Mouse (Mus musculus) neural tube, embryonic 12.5 days (tissue): ENCODE measurements around the gene Haghl. TPM values are rescaled to one million over a fixed set of nuclear protein-coding genes. Genes with fewer than 3 reads are reported as not detected.

Experiments used
- ATAC-seq: fragments of 200-750 bp; cut with Nextera tagmentation; 2 replicates; pipeline ENCODE4 v1.8.0; 2017; ENCODE audit warnings: low read depth, mild to moderate bottlenecking, moderate TSS enrichment, moderate library complexity; ENCODE audit not compliant: low FRiP score
- H3K27ac ChIP-seq: fragments of 300-500 bp; sonication (generic); 2 replicates; pipeline ENCODE4 v1.5.1; 2016
- H3K27me3 ChIP-seq: fragments of 300-500 bp; sonication (generic); replicated peaks from 2 replicates; pipeline ENCODE4 v1.6.1; 2016; ENCODE audit warnings: mild to moderate bottlenecking
- H3K36me3 ChIP-seq: fragments of 300-500 bp; sonication (generic); 2 replicates; pipeline ENCODE4 v1.6.1; 2016; ENCODE audit warnings: mild to moderate bottlenecking
- H3K4me1 ChIP-seq: fragments of 300-500 bp; sonication (generic); 2 replicates; pipeline ENCODE4 v1.6.1; 2016
- H3K4me2 ChIP-seq: fragments of 300-500 bp; sonication (generic); replicated peaks from 2 replicates; pipeline ENCODE4 v1.6.1; 2016; ENCODE audit warnings: mild to moderate bottlenecking
- H3K4me3 ChIP-seq: fragments of 300-500 bp; sonication (generic); 2 replicates; pipeline ENCODE4 v1.5.1; 2016
- H3K9ac ChIP-seq: fragments of 300-500 bp; sonication (generic); 2 replicates; pipeline ENCODE4 v1.6.1; 2016; ENCODE audit warnings: mild to moderate bottlenecking
- H3K9me3 ChIP-seq: fragments of 300-500 bp; sonication (generic); 2 replicates; pipeline ENCODE4 v1.6.1; 2016; ENCODE audit warnings: mild to moderate bottlenecking
- WGBS: fragments of 180-500 bp; shearing (Covaris S2); methylation state at CpG from one replicate; pipeline ENCODE4 v1.1.7; 2016; 5-methylcytosine and 5-hydroxymethylcytosine counted together
- polyA plus RNA-seq: library from polyadenylated mRNA; unstranded; fragments of >200 nt; fragmentation: Nextera tagmentation; extraction: Ambion mirVana; gene quantifications from 2 replicates; pipeline ENCODE4 v1.2.1, GENCODE M21; 2016

Gene Haghl
- polyA plus RNA-seq, result 102 and 103 TPM in 2 replicates

- Histone ChIP-seq H3K9me3 (no peaks in the 10 kb centered on the region), H3K4me1 (peaks cover 20% of the 10 kb centered on the region), H3K27me3 (no peaks in the 10 kb centered on the region), H3K27ac (peak within 1 kb of the TSS; percentile 74), H3K4me3 (peak within 1 kb of the TSS; percentile 58), H3K9ac (peak within 1 kb of the TSS; percentile 54), H3K36me3 (peaks cover 61% of the 10 kb centered on the region), H3K4me2 (peak within 1 kb of the TSS; percentile 78)
- under 1% methylated on average over 23 of the region's 23 CpGs for WGBS
- peak; percentile 77 for ATAC-seq
These were observed at the start of gene Haghl for GRCm38 (mm10) chr17:25785281-25785745. Gene Haghl (minus strand): TSS chr17:25785673.

GRCm38 (mm10) chr17:25834595-25835222 is 49.2 kb upstream of the Haghl start:
- peak overlapping the region; percentile 95 for H3K4me2 ChIP-seq
- ATAC-seq, result no peak
- H3K9me3 ChIP-seq, result no peaks in the 10 kb centered on the region
- H3K27ac ChIP-seq, result no peak overlapping the region
- 89% methylated on average over 12 of the region's 12 CpGs for WGBS
- peak overlapping the region; percentile 79 for H3K4me3 ChIP-seq
- peaks cover 43% of the 10 kb centered on the region for H3K36me3 ChIP-seq
- peaks cover 78% of the 10 kb centered on the region for H3K4me1 ChIP-seq
- no peaks in the 10 kb centered on the region for H3K27me3 ChIP-seq
- peak overlapping the region; percentile 92 for H3K9ac ChIP-seq

DNA sequence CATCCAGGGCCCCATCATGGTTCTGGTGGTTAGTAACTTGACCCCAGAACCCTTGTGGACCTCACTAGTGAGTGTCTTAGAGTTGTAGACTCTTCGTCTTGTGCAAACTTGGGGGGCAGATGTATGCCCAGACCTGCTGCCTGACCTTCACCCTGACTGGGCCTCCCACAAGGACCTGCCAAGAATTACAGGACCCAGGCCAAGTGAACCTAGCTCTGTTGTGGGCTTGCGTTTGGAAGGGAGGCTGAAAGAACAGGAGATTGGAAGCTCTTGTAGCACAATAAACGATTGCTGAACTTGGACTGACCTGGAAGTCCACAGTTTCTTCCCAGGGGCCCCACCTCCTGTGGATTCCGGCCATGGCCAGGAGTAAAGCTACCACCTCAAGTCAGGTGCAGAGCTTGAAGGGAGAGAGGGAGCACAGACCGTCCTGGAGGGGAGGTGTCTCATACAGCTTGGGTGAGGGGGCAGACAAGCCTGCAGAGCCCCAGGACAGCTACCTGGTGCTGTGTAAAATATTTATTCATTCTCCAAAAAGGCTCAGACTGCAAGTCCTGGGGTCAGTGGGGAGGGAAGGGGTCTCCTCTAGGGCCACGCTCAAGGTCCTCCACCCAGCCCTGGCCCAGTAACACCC is 48.6 kb upstream of the Haghl start:
- Histone ChIP-seq H3K9ac (peak overlapping the region; percentile 92), H3K27me3 (no peaks in the 10 kb centered on the region), H3K4me3 (peak overlapping the region; percentile 79), H3K4me2 (peak overlapping the region; percentile 95), H3K27ac (peak overlapping the region; percentile 88), H3K36me3 (peaks cover 36% of the 10 kb centered on the region), H3K4me1 (peaks cover 82% of the 10 kb centered on the region), H3K9me3 (no peaks in the 10 kb centered on the region)
- no peak for ATAC-seq
- WGBS, result 60% methylated on average over 6 of the region's 6 CpGs

- under 1% methylated on average over 24 of the region's 24 CpGs for WGBS
- Histone ChIP-seq H3K9ac (peak within 1 kb of the TSS; percentile 92), H3K27me3 (no peaks in the 10 kb centered on the region), H3K4me1 (peaks cover 83% of the 10 kb centered on the region), H3K9me3 (no peaks in the 10 kb centered on the region), H3K36me3 (peaks cover 32% of the 10 kb centered on the region), H3K4me3 (peak within 1 kb of the TSS; percentile 79), H3K27ac (peak within 1 kb of the TSS; percentile 88), H3K4me2 (peak within 1 kb of the TSS; percentile 95)
- ATAC-seq, result peak; percentile 50
These were observed 47.8 kb upstream of the Haghl start, which contains the start of gene Stub1 for GRCm38 (mm10) chr17:25833291-25833663. Gene Stub1 (minus strand): TSS chr17:25833404.

DNA sequence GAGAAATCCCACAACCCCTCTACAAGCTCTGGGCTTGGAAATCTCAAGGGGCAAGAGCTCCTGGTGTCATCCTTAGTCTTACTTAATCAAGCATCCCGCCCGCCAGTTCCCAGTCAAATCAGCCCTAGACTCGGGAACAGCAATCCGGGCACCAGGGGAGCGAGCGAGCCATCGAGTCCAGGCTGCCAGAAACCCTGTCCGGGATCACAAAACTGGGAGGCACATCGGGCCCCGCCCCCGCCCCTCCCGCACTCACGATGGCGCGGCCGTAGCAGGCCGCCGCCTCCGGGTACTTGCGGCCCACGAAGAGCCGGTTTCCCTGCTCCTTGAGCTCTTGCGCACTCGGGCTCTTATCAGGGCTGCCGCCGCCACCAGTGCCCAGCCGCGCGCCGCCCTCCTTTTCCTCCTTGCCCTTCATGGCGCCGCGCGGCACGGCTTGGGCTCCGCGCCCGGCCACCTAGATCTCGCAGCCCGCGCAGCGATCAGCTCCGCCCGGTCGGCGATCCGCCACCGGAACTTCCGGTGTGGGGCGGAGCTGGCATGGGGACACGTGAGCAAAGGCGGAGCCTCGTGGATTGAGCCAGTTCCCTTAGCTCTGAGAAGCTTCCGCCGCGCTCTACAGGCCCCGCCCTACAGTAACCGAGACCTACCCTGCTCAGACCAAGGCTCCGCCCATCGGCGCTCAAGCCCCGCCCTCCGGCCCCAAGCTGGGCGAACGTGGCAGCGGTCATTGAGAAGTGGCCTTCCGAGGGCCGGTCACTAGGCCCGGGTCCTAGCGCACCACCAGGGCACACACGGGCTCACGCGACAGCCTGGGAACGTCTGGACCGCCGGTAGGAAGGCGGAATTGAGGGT is 47.2 kb upstream of the Haghl start:
- WGBS, result under 1% methylated on average over 77 of the region's 77 CpGs
- no peaks in the 10 kb centered on the region for H3K9me3 ChIP-seq
- peaks cover 32% of the 10 kb centered on the region for H3K36me3 ChIP-seq
- no peaks in the 10 kb centered on the region for H3K27me3 ChIP-seq
- peak overlapping the region; percentile 92 for H3K9ac ChIP-seq
- peak; percentile 90 for ATAC-seq
- peaks cover 82% of the 10 kb centered on the region for H3K4me1 ChIP-seq
- H3K27ac ChIP-seq, result peak overlapping the region; percentile 88
- peak overlapping the region; percentile 79 for H3K4me3 ChIP-seq
- peak overlapping the region; percentile 95 for H3K4me2 ChIP-seq

GRCm38 (mm10) chr17:25831451-25832281 is 46.2 kb upstream of the Haghl start:
- ATAC-seq, result no peak
- H3K4me1 ChIP-seq, result peaks cover 81% of the 10 kb centered on the region
- peaks cover 42% of the 10 kb centered on the region for H3K36me3 ChIP-seq
- H3K27ac ChIP-seq, result no peak overlapping the region; the same call in 1 of the 2 replicates
- WGBS, result 67% methylated on average over 21 of the region's 21 CpGs
- peak overlapping the region; percentile 92 for H3K9ac ChIP-seq
- peak overlapping the region; percentile 79 for H3K4me3 ChIP-seq
- H3K27me3 ChIP-seq, result no peaks in the 10 kb centered on the region
- peak overlapping the region; percentile 95 for H3K4me2 ChIP-seq
- H3K9me3 ChIP-seq, result no peaks in the 10 kb centered on the region

DNA sequence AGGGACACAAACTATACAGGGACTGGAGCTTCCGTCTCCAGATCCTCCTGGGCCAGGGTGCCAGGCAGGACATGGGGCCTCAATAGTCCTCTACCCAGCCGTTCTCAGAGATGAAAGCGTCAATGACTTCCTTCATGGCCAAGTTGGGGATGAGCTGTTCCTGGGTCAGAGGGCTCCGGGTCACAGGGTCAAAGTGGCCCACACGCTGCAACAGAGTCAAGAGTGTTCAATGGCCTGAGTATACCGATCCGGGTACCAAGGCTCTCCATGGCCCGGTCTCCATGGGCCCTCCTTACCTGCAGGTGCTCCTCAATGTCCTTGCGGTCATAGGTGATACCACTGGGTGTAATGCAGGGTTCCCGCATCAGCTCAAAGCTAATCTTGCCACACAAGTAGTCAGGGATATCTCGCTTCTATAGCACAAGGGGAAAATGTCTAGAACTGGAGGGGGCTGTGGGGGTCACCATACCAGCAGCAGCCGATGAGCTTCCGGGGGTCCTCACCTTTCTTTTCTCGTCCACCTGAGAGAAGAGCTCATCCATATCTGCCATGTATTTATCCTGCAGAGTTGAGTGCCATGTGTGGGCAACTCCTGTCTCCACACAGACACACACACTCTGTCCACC is 45.4 kb upstream of the Haghl start:
- Histone ChIP-seq H3K27ac (no peak overlapping the region), H3K9me3 (no peaks in the 10 kb centered on the region), H3K36me3 (peaks cover 49% of the 10 kb centered on the region), H3K4me2 (peak overlapping the region; percentile 95), H3K27me3 (no peaks in the 10 kb centered on the region), H3K4me1 (peaks cover 81% of the 10 kb centered on the region), H3K4me3 (no peak overlapping the region), H3K9ac (no peak overlapping the region)
- 89% methylated on average over 14 of the region's 14 CpGs for WGBS
- ATAC-seq, result no peak

DNA sequence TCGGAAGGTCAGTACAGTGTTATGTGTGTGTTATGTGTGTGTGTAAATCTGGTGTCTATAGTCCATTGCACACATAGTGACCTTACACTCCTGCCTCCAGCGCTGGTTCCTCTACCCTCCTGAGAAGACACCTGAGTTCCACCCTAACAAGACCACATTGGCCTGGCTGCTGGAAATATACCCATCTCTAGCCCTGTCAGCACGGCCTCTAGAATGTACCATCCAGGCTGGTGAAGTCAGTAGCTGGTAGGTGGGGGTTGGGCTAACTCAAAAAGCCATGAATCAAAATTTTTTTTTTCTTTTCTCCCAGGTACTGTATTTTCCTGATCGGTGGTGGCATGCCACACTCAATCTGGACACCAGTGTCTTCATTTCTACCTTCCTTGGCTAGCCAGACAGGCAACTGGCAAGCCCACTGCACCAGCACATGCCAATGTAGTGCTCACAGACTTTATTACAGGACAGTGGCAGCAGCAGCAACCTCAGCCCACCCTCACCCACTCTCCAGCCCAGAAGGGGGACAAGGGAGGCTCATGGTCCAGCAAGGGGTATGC is 44.8 kb upstream of the Haghl start:
- Histone ChIP-seq H3K27me3 (no peaks in the 10 kb centered on the region), H3K9me3 (no peaks in the 10 kb centered on the region), H3K27ac (no peak overlapping the region), H3K36me3 (peaks cover 51% of the 10 kb centered on the region), H3K4me1 (peaks cover 80% of the 10 kb centered on the region), H3K4me2 (peak overlapping the region; percentile 95), H3K9ac (0 out of 2 replicates have a peak overlapping the region, but pooled peaks have one; percentile 75), H3K4me3 (peak overlapping the region; percentile 56; the same call in 1 of the 2 replicates)
- 85% methylated on average over 4 of the region's 4 CpGs for WGBS
- ATAC-seq, result no peak

- H3K27me3 ChIP-seq, result no peaks in the 10 kb centered on the region
- ATAC-seq, result no peak
- peak overlapping the region; percentile 65 for H3K27ac ChIP-seq
- H3K4me1 ChIP-seq, result peaks cover 80% of the 10 kb centered on the region
- peak overlapping the region; percentile 95 for H3K4me2 ChIP-seq
- peak overlapping the region; percentile 75 for H3K9ac ChIP-seq
- 47% methylated on average over 8 of the region's 8 CpGs for WGBS
- no peaks in the 10 kb centered on the region for H3K9me3 ChIP-seq
- H3K36me3 ChIP-seq, result peaks cover 46% of the 10 kb centered on the region
- H3K4me3 ChIP-seq, result peak overlapping the region; percentile 56
These were observed 44.1 kb upstream of the Haghl start for GRCm38 (mm10) chr17:25829558-25830017.

GRCm38 (mm10) chr17:25828712-25829557 is 43.5 kb upstream of the Haghl start, which contains the start of gene Jmjd8:
Gene Jmjd8 (plus strand): TSS chr17:25828867.
- 1% methylated on average over 32 of the region's 32 CpGs for WGBS
- ATAC-seq, result peak; percentile 41
- Histone ChIP-seq H3K9ac (peak within 1 kb of the TSS; percentile 75), H3K27ac (peak within 1 kb of the TSS; percentile 65), H3K9me3 (no peaks in the 10 kb centered on the region), H3K4me3 (peak within 1 kb of the TSS; percentile 56), H3K4me2 (peak within 1 kb of the TSS; percentile 95), H3K36me3 (peaks cover 46% of the 10 kb centered on the region), H3K4me1 (peaks cover 80% of the 10 kb centered on the region), H3K27me3 (no peaks in the 10 kb centered on the region)
